Mouse (Mus musculus): ENCODE measurements around the gene Nt5dc3. TPM values are rescaled to one million over a fixed set of nuclear protein-coding genes. Genes with fewer than 3 reads are reported as not detected.

Gene Nt5dc3
- polyA plus RNA-seq, 1 experiment: 7.7 TPM

DNA sequence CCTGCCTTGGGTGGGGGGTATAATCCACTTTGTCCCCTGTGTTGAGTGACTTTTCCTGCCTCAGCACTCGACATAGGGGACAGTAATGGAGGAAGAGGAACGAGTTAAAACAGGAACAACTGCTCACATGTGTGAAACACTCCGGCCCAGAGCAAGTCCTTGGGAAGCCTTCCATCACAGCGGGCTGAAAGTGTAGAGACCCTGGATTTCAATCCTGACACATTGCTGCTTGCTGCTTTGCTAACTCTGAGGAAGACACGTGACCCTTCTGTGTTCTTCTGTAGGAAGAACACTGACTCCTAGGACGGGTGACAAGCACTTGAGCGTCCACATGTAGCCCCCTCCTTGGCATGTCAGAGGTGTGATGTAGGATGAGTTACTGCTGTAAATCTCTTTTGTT, 36.3 kb downstream of the Nt5dc3 start:
- no peak for TF ChIP-seq CTCF (IDR thresholded peaks at IDR 0.05; ENCODE audit: control insufficient read depth, insufficient read depth, insufficient replicate concordance, low read depth, low read length)
- no peak for TF ChIP-seq POLR2A (IDR thresholded peaks at IDR 0.05; ENCODE audit: control insufficient read depth, low read depth, low read length)
- Histone ChIP-seq H3K27me3 (ENCODE audit: control insufficient read depth, insufficient read depth, low read length) (no peaks in the 10 kb centered on the region), H3K4me1 (ENCODE audit: control insufficient read depth, insufficient read depth, low read length) (peaks cover 6% of the 10 kb centered on the region), H3K27ac (ENCODE audit: control insufficient read depth, insufficient read depth, low read depth, low read length) (peak overlapping the region; percentile 67), H3K36me3 (ENCODE audit: control insufficient read depth, insufficient read depth, low read length) (no peaks in the 10 kb centered on the region; the same call in 1 of the 2 replicates), H3K4me3 (ENCODE audit: control insufficient read depth, low read depth, low read length) (no peak overlapping the region)

DNA sequence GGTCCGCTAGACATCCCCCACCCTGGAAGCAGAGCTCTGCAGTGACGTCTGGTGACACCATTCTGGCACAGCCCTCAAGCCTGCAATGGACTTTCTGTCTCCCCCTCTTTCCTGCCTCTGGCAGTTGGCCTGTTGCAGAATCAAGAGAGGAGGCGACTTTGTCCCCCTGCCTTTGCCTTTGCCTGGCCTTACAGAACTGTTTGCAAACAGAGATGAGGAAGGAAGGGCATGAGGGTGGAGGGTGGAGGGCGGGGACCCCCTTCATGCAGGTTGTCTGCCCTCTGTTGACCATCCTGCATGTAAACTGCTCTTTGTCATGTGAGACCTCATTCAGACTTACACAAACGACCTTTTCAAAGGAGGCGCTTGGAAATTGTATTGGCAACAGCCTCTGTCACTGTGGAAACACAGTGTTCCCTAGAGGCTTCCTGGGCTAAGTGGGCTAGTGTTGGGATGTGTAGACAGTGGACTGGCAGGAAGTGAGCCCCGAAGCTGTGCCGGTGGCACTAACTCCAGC, 40.9 kb downstream of the Nt5dc3 start:
- peaks cover 3% of the 10 kb centered on the region; the same call in 1 of the 2 replicates for H3K4me1 ChIP-seq (ENCODE audit: control insufficient read depth, insufficient read depth, low read length)
- TF ChIP-seq CTCF (IDR thresholded peaks at IDR 0.05; ENCODE audit: control insufficient read depth, insufficient read depth, insufficient replicate concordance, low read depth, low read length): no peak
- TF ChIP-seq POLR2A (IDR thresholded peaks at IDR 0.05; ENCODE audit: control insufficient read depth, low read depth, low read length): no peak

DNA sequence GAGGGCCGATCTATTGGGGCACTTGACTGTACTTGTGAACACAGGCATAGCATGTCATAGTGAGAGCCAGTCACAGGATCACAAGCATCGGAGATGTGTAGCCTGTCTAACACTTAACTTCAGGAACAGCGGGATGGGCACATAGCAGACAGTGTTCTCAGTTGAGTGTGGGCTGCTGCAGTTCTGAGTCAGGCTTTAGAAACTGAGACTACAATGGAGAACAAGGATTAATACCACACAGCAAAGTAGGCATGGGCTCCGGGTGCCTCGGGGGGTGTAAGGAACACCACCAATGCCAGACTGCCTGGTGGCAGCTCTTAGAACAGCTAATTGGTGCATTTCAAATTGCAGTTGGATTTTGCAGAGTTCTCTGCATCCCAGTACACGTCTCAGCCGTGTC, 42.2 kb downstream of the Nt5dc3 start:
- no peaks in the 10 kb centered on the region; the same call in 1 of the 2 replicates for H3K36me3 ChIP-seq (ENCODE audit: control insufficient read depth, insufficient read depth, low read length)
- no peak for TF ChIP-seq CTCF (IDR thresholded peaks at IDR 0.05; ENCODE audit: control insufficient read depth, insufficient read depth, insufficient replicate concordance, low read depth, low read length)
- TF ChIP-seq POLR2A (IDR thresholded peaks at IDR 0.05; ENCODE audit: control insufficient read depth, low read depth, low read length): no peak
- H3K4me3 ChIP-seq (ENCODE audit: control insufficient read depth, low read depth, low read length): no peak overlapping the region
- 0 out of 2 replicates have a peak, but pooled peaks cover 3% of the 10 kb centered on the region for H3K4me1 ChIP-seq (ENCODE audit: control insufficient read depth, insufficient read depth, low read length)
- no peak overlapping the region for H3K27ac ChIP-seq (ENCODE audit: control insufficient read depth, insufficient read depth, low read depth, low read length)
- no peaks in the 10 kb centered on the region for H3K27me3 ChIP-seq (ENCODE audit: control insufficient read depth, insufficient read depth, low read length)

More for the DNA sequence above, 40.9 kb downstream of the Nt5dc3 start:
- no peaks in the 10 kb centered on the region for H3K27me3 ChIP-seq (ENCODE audit: control insufficient read depth, insufficient read depth, low read length)
- no peaks in the 10 kb centered on the region; the same call in 1 of the 2 replicates for H3K36me3 ChIP-seq (ENCODE audit: control insufficient read depth, insufficient read depth, low read length)
- no peak overlapping the region for H3K4me3 ChIP-seq (ENCODE audit: control insufficient read depth, low read depth, low read length)
- H3K27ac ChIP-seq (ENCODE audit: control insufficient read depth, insufficient read depth, low read depth, low read length): no peak overlapping the region

DNA sequence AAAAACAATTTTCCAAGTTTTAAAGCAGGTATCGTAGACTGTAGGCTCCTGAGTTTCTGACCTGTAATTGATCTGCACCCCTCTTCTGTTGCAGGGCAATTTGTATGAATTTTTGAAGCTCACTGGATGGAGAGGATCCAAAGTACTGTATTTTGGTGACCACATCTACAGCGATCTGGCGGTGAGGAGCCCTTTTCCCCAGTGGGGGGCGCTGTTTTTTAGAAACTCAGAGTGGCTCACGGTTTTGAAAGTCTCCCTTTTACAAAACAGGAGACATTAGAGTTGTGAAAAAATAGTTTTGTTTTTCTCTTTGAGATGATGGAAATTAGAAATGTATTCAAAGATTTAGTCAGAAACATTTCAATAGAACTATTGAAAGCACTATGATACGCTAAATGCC, 45.3 kb downstream of the Nt5dc3 start:
- Histone ChIP-seq H3K27me3 (ENCODE audit: control insufficient read depth, insufficient read depth, low read length) (no peaks in the 10 kb centered on the region), H3K4me3 (ENCODE audit: control insufficient read depth, low read depth, low read length) (no peak overlapping the region), H3K27ac (ENCODE audit: control insufficient read depth, insufficient read depth, low read depth, low read length) (no peak overlapping the region), H3K4me1 (ENCODE audit: control insufficient read depth, insufficient read depth, low read length) (0 out of 2 replicates have a peak, but pooled peaks cover 3% of the 10 kb centered on the region), H3K36me3 (ENCODE audit: control insufficient read depth, insufficient read depth, low read length) (no peaks in the 10 kb centered on the region; the same call in 1 of the 2 replicates)
- TF ChIP-seq CTCF (IDR thresholded peaks at IDR 0.05; ENCODE audit: control insufficient read depth, insufficient read depth, insufficient replicate concordance, low read depth, low read length) (no peak; the same call in 1 of the 2 replicates), POLR2A (IDR thresholded peaks at IDR 0.05; ENCODE audit: control insufficient read depth, low read depth, low read length) (no peak)

DNA sequence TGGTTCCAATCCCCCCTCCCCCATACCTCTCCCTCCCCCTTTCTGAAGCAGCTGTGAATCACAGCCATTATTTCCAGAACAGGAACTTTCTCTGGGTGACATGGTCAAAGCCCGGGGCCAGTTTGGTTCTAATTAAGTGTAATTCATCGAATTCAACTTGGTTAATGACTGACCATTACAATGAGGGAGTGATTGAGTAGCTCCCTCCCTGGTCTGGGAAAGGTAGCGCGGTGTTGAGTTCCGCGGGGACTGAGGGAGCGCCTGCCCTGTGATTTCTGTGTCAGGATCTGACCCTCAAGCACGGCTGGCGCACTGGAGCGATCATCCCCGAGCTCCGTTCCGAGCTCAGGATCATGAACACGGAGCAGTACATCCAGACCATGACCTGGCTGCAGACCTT, 46.1 kb downstream of the Nt5dc3 start:
- Histone ChIP-seq H3K27ac (ENCODE audit: control insufficient read depth, insufficient read depth, low read depth, low read length) (no peak overlapping the region), H3K27me3 (ENCODE audit: control insufficient read depth, insufficient read depth, low read length) (no peaks in the 10 kb centered on the region), H3K4me3 (ENCODE audit: control insufficient read depth, low read depth, low read length) (no peak overlapping the region), H3K36me3 (ENCODE audit: control insufficient read depth, insufficient read depth, low read length) (no peaks in the 10 kb centered on the region; the same call in 1 of the 2 replicates), H3K4me1 (ENCODE audit: control insufficient read depth, insufficient read depth, low read length) (no peaks in the 10 kb centered on the region)
- TF ChIP-seq CTCF (IDR thresholded peaks at IDR 0.05; ENCODE audit: control insufficient read depth, insufficient read depth, insufficient replicate concordance, low read depth, low read length) (no peak), POLR2A (IDR thresholded peaks at IDR 0.05; ENCODE audit: control insufficient read depth, low read depth, low read length) (no peak)

DNA sequence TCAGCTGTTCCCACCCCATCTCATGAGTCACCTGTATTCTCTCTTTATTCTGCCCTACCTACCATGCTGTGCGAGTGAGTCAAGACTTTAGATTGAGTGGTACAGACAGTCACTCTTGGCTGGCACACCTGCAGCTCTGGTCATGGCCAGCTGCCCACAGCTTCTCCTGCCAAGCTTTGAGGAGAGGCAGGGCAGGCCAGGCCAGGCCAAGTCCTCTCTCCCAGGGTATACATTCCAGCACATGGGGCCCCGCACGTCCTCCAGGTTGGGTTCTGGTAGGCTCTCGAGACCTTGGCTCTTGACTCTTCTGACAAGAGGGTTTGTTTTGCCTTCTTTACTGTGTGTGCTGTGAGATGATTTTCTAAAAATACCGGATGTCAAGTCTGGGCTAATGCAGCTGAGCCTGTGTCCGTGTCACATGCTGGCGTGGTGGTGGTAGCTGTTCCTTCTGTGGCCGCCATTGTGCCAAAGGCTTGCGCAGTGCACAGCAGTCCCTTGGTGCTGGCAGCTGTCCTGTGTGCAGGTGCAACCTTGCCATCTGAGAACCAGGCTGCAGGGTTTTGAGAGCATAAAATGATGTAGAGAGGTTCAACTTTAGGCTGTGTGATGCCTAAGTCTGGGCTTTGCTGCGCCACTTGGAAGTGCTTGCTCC, 47.2 kb downstream of the Nt5dc3 start:
- Histone ChIP-seq H3K4me3 (ENCODE audit: control insufficient read depth, low read depth, low read length) (no peak overlapping the region), H3K36me3 (ENCODE audit: control insufficient read depth, insufficient read depth, low read length) (no peaks in the 10 kb centered on the region; the same call in 1 of the 2 replicates), H3K27ac (ENCODE audit: control insufficient read depth, insufficient read depth, low read depth, low read length) (no peak overlapping the region), H3K27me3 (ENCODE audit: control insufficient read depth, insufficient read depth, low read length) (no peaks in the 10 kb centered on the region), H3K4me1 (ENCODE audit: control insufficient read depth, insufficient read depth, low read length) (no peaks in the 10 kb centered on the region)
- TF ChIP-seq POLR2A (IDR thresholded peaks at IDR 0.05; ENCODE audit: control insufficient read depth, low read depth, low read length): no peak
- no peak for TF ChIP-seq CTCF (IDR thresholded peaks at IDR 0.05; ENCODE audit: control insufficient read depth, insufficient read depth, insufficient replicate concordance, low read depth, low read length)

DNA sequence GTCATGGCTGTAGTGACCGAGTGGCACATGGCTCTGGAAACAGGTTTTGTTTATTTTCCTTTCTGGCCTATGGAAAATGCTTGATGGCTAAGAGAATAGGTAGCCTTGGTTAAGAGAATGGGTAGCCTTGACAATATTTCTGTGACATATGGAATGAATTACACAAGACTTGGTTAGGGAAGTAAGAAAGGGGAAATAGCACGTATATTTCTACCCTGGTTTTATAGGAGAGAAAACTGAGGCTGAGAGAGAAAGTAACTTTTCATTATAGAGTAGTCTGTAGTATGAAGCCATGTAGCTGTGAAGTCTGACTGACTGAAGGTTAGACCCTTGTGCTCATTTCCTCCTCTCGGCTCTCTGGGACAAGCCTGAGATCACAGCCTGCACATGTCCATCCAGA, 48.1 kb downstream of the Nt5dc3 start:
- no peak overlapping the region for H3K4me3 ChIP-seq (ENCODE audit: control insufficient read depth, low read depth, low read length)
- no peaks in the 10 kb centered on the region; the same call in 1 of the 2 replicates for H3K36me3 ChIP-seq (ENCODE audit: control insufficient read depth, insufficient read depth, low read length)
- no peaks in the 10 kb centered on the region for H3K27me3 ChIP-seq (ENCODE audit: control insufficient read depth, insufficient read depth, low read length)
- H3K4me1 ChIP-seq (ENCODE audit: control insufficient read depth, insufficient read depth, low read length): no peaks in the 10 kb centered on the region
- TF ChIP-seq POLR2A (IDR thresholded peaks at IDR 0.05; ENCODE audit: control insufficient read depth, low read depth, low read length) (no peak), CTCF (IDR thresholded peaks at IDR 0.05; ENCODE audit: control insufficient read depth, insufficient read depth, insufficient replicate concordance, low read depth, low read length) (no peak)
- H3K27ac ChIP-seq (ENCODE audit: control insufficient read depth, insufficient read depth, low read depth, low read length): no peak overlapping the region
